Mouse (Mus musculus) midbrain, postnatal 0 days (tissue): ENCODE results near the gene Nemp2. TPM values are rescaled to one million over a fixed set of nuclear protein-coding genes. Genes with fewer than 3 reads are reported as not detected.

Experiments
- ATAC-seq: fragments of 200-750 bp; cut with Nextera tagmentation; 2 replicates; pipeline ENCODE4 v1.8.0; 2017; ENCODE audit warnings: moderate number of reproducible peaks, mild to moderate bottlenecking, moderate TSS enrichment, moderate library complexity; ENCODE audit not compliant: low FRiP score
- DNase-seq: peaks from one replicate; pipeline ENCODE4 v3.0.0-alpha.2; 2015; ENCODE audit warnings: low spot score
- H3K27ac ChIP-seq: fragments of 300-500 bp; sonication (generic); 2 replicates; pipeline ENCODE4 v1.5.1; 2014; ENCODE audit warnings: low read depth, mild to moderate bottlenecking, low read length, mixed read lengths
- H3K27me3 ChIP-seq: fragments of 300-500 bp; sonication (generic); 2 replicates; pipeline ENCODE4 v1.6.1; 2014; ENCODE audit warnings: low read length, control low read depth, mixed read lengths; ENCODE audit not compliant: insufficient read depth
- H3K36me3 ChIP-seq: fragments of 300-500 bp; sonication (generic); 2 replicates; pipeline ENCODE4 v1.6.1; 2014; ENCODE audit warnings: low read length, control low read depth, mixed read lengths; ENCODE audit not compliant: insufficient read depth
- H3K4me1 ChIP-seq: fragments of 300-500 bp; sonication (generic); 2 replicates; pipeline ENCODE4 v1.6.1; 2014; ENCODE audit warnings: mild to moderate bottlenecking, control low read depth, antibody characterized with exemption, low read length, mixed read lengths; ENCODE audit not compliant: insufficient read depth
- H3K4me2 ChIP-seq: fragments of 300-500 bp; sonication (generic); 2 replicates; pipeline ENCODE4 v1.6.1; 2014; ENCODE audit warnings: low read depth, mild to moderate bottlenecking, low read length, mixed read lengths; ENCODE audit not compliant: poor library complexity, severe bottlenecking
- H3K4me3 ChIP-seq: fragments of 300-500 bp; sonication (generic); 2 replicates; pipeline ENCODE4 v1.5.1; 2014; ENCODE audit warnings: low read depth, mild to moderate bottlenecking, low read length, moderate library complexity
- H3K9ac ChIP-seq: fragments of 300-500 bp; sonication (generic); replicated peaks from 2 replicates; pipeline ENCODE4 v1.6.1; 2014; ENCODE audit warnings: mild to moderate bottlenecking, low read length, moderate library complexity, mixed read lengths; ENCODE audit not compliant: poor library complexity, severe bottlenecking
- H3K9me3 ChIP-seq: fragments of 300-500 bp; sonication (generic); 2 replicates; pipeline ENCODE4 v1.6.1; 2016; ENCODE audit warnings: low read length, control low read depth
- CTCF ChIP-seq: IDR thresholded peaks from 2 replicates; pipeline ENCODE4 v1.5.1; 2016; ENCODE audit warnings: antibody characterized with exemption, mild to moderate bottlenecking
- WGBS: fragments of 180-500 bp; shearing (Covaris S2); extraction: QIAGEN DNeasy Blood & Tissue Kit; methylation state at CpG from one replicate; pipeline ENCODE4 v1.1.7; 2014; 5-methylcytosine and 5-hydroxymethylcytosine counted together
- polyA plus RNA-seq: library from polyadenylated mRNA; unstranded; fragments of >200 nt; fragmentation: Nextera tagmentation; extraction: Ambion mirVana; gene quantifications from 2 replicates; pipeline ENCODE4 v1.2.1, GENCODE M21; 2015
- total RNA-seq: library from RNA; depleted of rRNA; stranded (reverse); fragments of >200 nt; gene quantifications from 2 replicates; pipeline ENCODE4 v1.2.3, GENCODE M21; 2014

Nemp2 gene
- total and polyA plus RNA-seq, 2 experiments from 2014 or later: 3.4 to 7.5 TPM

DNA sequence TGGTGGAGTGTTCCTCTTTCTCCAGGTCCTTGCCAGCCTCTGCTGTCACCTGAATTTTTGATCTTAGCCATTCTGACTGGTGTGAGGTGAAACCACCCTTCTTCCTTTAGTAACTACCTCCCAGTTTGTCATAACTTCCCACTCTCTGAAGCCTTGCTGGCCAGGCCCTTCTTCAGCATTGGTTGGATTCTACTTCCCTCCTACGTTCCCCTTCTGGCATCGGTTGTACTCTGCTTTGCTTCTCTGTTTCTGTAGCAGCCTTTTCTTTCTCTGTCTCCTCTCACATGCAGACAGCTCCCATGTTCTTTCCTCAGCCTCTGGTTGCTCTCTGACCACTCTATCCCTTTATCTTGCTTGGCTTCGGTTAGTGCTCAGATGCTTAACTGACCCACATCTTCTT lies 29.0 kb upstream of the Nemp2 start:
- Histone ChIP-seq H3K27ac (no peak overlapping the region), H3K4me3 (no peak overlapping the region), H3K4me1 (no peaks in the 10 kb centered on the region), H3K4me2 (no peak overlapping the region), H3K9me3 (no peaks in the 10 kb centered on the region), H3K9ac (no peak overlapping the region), H3K27me3 (no peaks in the 10 kb centered on the region), H3K36me3 (no peaks in the 10 kb centered on the region)
- no peak for TF ChIP-seq CTCF
- DNase-seq (no peak), ATAC-seq (no peak)
- 79% methylated on average over 3 of the region's 3 CpGs for WGBS

DNA sequence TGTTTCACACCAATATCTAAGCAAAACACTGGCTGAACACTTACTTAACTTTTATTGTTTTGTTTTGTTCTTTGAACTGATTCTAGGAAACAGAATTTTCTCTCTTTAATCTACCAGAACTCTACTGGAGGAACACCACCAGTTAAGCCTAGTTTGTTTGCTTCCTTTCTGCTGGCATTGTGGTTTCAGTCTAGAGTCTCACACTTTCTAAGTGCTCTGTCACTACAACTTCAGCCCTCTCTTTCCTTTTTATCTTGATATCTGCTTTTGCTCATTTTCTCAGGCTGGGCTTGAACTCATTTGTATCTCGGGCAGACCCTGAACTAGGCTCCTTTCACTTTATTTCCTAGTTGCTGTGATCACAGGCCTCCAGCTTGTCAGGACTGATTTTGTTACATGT lies 22.8 kb upstream of the Nemp2 start:
- no peaks in the 10 kb centered on the region for H3K36me3 ChIP-seq
- no peak overlapping the region for H3K4me2 ChIP-seq
- DNase-seq: no peak
- no peaks in the 10 kb centered on the region for H3K27me3 ChIP-seq
- H3K9ac ChIP-seq: no peak overlapping the region
- no peaks in the 10 kb centered on the region for H3K9me3 ChIP-seq
- no peak overlapping the region for H3K4me3 ChIP-seq
- H3K27ac ChIP-seq: no peak overlapping the region
- TF ChIP-seq CTCF: no peak
- no peak for ATAC-seq
- whole genome bisulfite sequencing: 92% methylated on average over 1 of the region's 1 CpGs
- H3K4me1 ChIP-seq: no peaks in the 10 kb centered on the region

DNA sequence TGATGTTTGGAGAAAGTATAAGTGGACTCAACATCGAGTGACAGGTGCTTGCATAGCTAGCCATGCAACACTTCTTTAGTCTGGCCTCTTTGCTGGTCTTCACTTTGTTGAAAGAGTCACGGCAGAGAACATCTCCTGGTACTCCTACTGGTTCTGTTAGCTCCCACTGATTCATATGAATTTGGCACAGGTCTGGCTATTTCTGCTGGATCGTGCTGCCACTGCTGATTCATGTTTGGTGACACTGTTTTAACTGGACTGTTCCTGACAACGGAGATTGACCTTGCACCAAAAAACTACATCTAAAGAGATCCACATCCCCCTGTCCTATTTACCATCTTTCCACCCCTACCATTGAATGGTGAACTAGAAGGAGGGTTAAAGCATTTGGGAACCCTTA lies 22.0 kb upstream of the Nemp2 start:
- H3K9ac ChIP-seq: no peak overlapping the region
- no peak overlapping the region for H3K4me2 ChIP-seq
- no peak for TF ChIP-seq CTCF
- WGBS: 97% methylated on average over 4 of the region's 4 CpGs
- no peaks in the 10 kb centered on the region for H3K27me3 ChIP-seq
- H3K9me3 ChIP-seq: no peaks in the 10 kb centered on the region
- H3K27ac ChIP-seq: no peak overlapping the region
- ATAC-seq (no peak), DNase-seq (no peak)
- no peak overlapping the region for H3K4me3 ChIP-seq
- no peaks in the 10 kb centered on the region for H3K36me3 ChIP-seq
- no peaks in the 10 kb centered on the region for H3K4me1 ChIP-seq

DNA sequence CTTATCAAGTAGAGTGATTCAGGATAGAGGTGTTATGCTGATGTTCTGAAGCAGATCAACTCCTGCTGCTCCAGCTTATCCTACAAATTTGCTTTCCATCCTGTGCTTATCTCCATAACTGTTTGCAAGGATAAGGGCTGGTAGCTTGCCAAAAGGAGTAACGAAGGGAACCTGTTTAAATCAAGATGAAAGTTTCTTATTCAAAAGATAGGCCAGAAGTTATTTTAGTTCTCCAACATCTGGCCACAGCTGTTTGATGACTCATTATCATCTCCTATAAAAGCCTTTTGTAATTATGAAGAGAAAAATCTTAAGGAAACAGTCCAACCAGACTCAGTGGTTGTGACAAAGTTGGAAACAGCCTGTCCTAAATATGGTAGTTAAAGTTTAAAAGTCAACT lies 12.3 kb upstream of the Nemp2 start:
- Histone ChIP-seq H3K27me3 (no peaks in the 10 kb centered on the region), H3K9ac (no peak overlapping the region), H3K4me2 (no peak overlapping the region), H3K9me3 (no peaks in the 10 kb centered on the region), H3K4me1 (no peaks in the 10 kb centered on the region), H3K27ac (no peak overlapping the region), H3K36me3 (no peaks in the 10 kb centered on the region), H3K4me3 (no peak overlapping the region)
- no peak for DNase-seq
- 80% methylated on average over 1 of the region's 1 CpGs for WGBS
- ATAC-seq: no peak
- no peak for TF ChIP-seq CTCF

DNA sequence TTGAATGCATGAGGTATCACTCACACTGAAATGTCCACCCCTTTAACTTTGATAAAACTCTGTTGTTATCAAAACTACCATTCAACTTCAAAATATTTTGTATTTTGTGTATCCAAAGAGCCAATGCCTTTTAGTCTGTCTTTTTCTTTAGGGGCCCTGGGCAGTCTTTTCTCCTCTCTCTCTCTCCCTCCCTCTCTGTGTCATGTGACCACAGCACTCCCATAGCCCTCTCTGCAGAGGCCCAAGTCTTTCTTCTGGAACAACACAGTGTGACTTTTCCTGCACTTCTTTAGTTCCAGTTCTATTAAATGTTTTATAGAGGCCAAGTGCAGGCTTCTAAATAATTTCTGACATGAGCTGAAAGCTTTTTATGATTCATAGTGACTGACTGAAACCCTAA lies 10.1 kb upstream of the Nemp2 start:
- no peaks in the 10 kb centered on the region for H3K27me3 ChIP-seq
- H3K4me3 ChIP-seq: no peak overlapping the region
- no peak for ATAC-seq
- TF ChIP-seq CTCF: no peak
- H3K36me3 ChIP-seq: no peaks in the 10 kb centered on the region
- no peak overlapping the region for H3K27ac ChIP-seq
- H3K9ac ChIP-seq: no peak overlapping the region
- H3K9me3 ChIP-seq: no peaks in the 10 kb centered on the region
- no peaks in the 10 kb centered on the region for H3K4me1 ChIP-seq
- DNase-seq: no peak
- no peak overlapping the region for H3K4me2 ChIP-seq

DNA sequence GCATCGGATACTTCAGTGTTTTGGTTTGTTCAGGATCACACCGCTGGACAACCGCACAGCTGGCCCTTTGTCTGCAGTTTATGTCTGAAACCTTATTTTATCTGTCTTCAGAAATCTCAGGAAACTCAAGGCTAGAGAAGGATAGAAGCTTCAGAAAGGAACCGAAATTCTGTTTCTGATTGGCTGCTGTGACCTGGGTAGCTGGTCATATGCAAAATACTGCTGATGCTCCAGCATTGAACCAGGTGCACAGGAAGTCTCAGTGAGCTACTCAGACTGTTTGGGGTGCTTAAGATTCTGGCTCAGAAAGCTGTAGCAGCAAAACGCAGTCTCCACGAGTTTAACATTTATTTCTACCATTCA lies 415 bp downstream of the Nemp2 start:
- ATAC-seq (peak; percentile 87), DNase-seq (peak; percentile 70)
- peak overlapping the region; percentile 53 for H3K4me2 ChIP-seq
- 0 out of 2 replicates have a peak, but pooled peaks cover 2% of the 10 kb centered on the region for H3K4me1 ChIP-seq
- no peaks in the 10 kb centered on the region for H3K27me3 ChIP-seq
- H3K36me3 ChIP-seq: no peaks in the 10 kb centered on the region
- WGBS: 0% methylated on average over 6 of the region's 6 CpGs
- H3K27ac ChIP-seq: peak overlapping the region; percentile 85
- no peaks in the 10 kb centered on the region for H3K9me3 ChIP-seq
- peak overlapping the region; percentile 89 for H3K9ac ChIP-seq
- H3K4me3 ChIP-seq: peak overlapping the region; percentile 94
- TF ChIP-seq CTCF: no peak
